Mouse (Mus musculus) heart, embryonic 12.5 days (tissue): ENCODE data around the gene Itga11. TPM values are rescaled to one million over a fixed set of nuclear protein-coding genes. Genes with fewer than 3 reads are reported as not detected.
"Not testable (repeated sequence)": the region's sequence is repeated elsewhere in the genome, so short reads cannot be mapped to it uniquely, and the experiment has no call there.

ENCODE experiments used
- ATAC-seq: fragments of 200-750 bp; cut with Nextera tagmentation; 2 replicates; pipeline ENCODE4 v1.8.0; 2017; ENCODE audit warnings: moderate TSS enrichment, moderate library complexity; ENCODE audit not compliant: insufficient number of reproducible peaks, low FRiP score
- H3K27ac ChIP-seq: fragments of 300-500 bp; sonication (generic); 2 replicates; pipeline ENCODE4 v1.5.1; 2016; ENCODE audit warnings: mild to moderate bottlenecking, moderate library complexity; ENCODE audit not compliant: poor library complexity, severe bottlenecking
- H3K27me3 ChIP-seq: fragments of 300-500 bp; sonication (generic); replicated peaks from 2 replicates; pipeline ENCODE4 v1.6.1; 2016; ENCODE audit warnings: mild to moderate bottlenecking, moderate library complexity
- H3K36me3 ChIP-seq: fragments of 300-500 bp; sonication (generic); 2 replicates; pipeline ENCODE4 v1.6.1; 2016; ENCODE audit warnings: mild to moderate bottlenecking, moderate library complexity
- H3K4me1 ChIP-seq: fragments of 300-500 bp; sonication (generic); replicated peaks from 2 replicates; pipeline ENCODE4 v1.6.1; 2016; ENCODE audit warnings: mild to moderate bottlenecking
- H3K4me2 ChIP-seq: fragments of 300-500 bp; sonication (generic); 2 replicates; pipeline ENCODE4 v1.6.1; 2016; ENCODE audit warnings: mild to moderate bottlenecking, moderate library complexity
- H3K4me3 ChIP-seq: fragments of 300-500 bp; sonication (generic); 2 replicates; pipeline ENCODE4 v1.5.1; 2016; ENCODE audit warnings: mild to moderate bottlenecking
- H3K9ac ChIP-seq: fragments of 300-500 bp; sonication (generic); 2 replicates; pipeline ENCODE4 v1.6.1; 2016; ENCODE audit warnings: mild to moderate bottlenecking, moderate library complexity
- H3K9me3 ChIP-seq: fragments of 300-500 bp; sonication (generic); replicated peaks from 2 replicates; pipeline ENCODE4 v1.6.1; 2016; ENCODE audit warnings: mild to moderate bottlenecking, moderate library complexity
- WGBS: fragments of 180-500 bp; shearing (Covaris S2); methylation state at CpG from one replicate; pipeline ENCODE4 v1.1.7; 2016; 5-methylcytosine and 5-hydroxymethylcytosine counted together
- polyA plus RNA-seq: library from polyadenylated mRNA; unstranded; fragments of >200 nt; fragmentation: Nextera tagmentation; extraction: Ambion mirVana; gene quantifications from 2 replicates; pipeline ENCODE4 v1.2.1, GENCODE M21; 2016

Itga11 gene
- polyA plus RNA-seq, 1 experiment from 2014 or later = 1.00 TPM

GRCm38 (mm10) chr9:62817828-62818614 is 140.4 kb downstream of the Itga11 start:
- no peaks in the 10 kb centered on the region for H3K27me3 ChIP-seq
- H3K4me3 ChIP-seq = no peak overlapping the region
- 0 out of 2 replicates have a peak overlapping the region, but pooled peaks have one; percentile 41 for H3K27ac ChIP-seq
- no peak overlapping the region for H3K4me2 ChIP-seq
- no peak for ATAC-seq
- H3K9ac ChIP-seq = no peak overlapping the region
- WGBS = 53% methylated on average over 4 of the region's 4 CpGs
- H3K9me3 ChIP-seq = no peaks in the 10 kb centered on the region; the same call in 1 of the 2 replicates
- H3K4me1 ChIP-seq = peaks cover 26% of the 10 kb centered on the region
- no peaks in the 10 kb centered on the region for H3K36me3 ChIP-seq

- no peaks in the 10 kb centered on the region for H3K27me3 ChIP-seq
Observed at GRCm38 (mm10) chr9:62819494-62819893, 141.9 kb downstream of the Itga11 start.

GRCm38 (mm10) chr9:62819910-62820309 is 142.3 kb downstream of the Itga11 start:
- not testable (repeated sequence) for H3K27me3 ChIP-seq, H3K9ac ChIP-seq, H3K27ac ChIP-seq, H3K9me3 ChIP-seq, ATAC-seq, H3K4me2 ChIP-seq, H3K36me3 ChIP-seq, H3K4me3 ChIP-seq
- WGBS = 79% methylated on average over 6 of the region's 6 CpGs
- peaks cover 26% of the 10 kb centered on the region for H3K4me1 ChIP-seq

More at GRCm38 (mm10) chr9:62819494-62819893, 141.9 kb downstream of the Itga11 start:
- H3K4me1 ChIP-seq = peaks cover 26% of the 10 kb centered on the region
- H3K4me3 ChIP-seq = no peak overlapping the region
- no peaks in the 10 kb centered on the region; the same call in 1 of the 2 replicates for H3K9me3 ChIP-seq
- H3K36me3 ChIP-seq = no peaks in the 10 kb centered on the region
- H3K27ac ChIP-seq = no peak overlapping the region
- no peak overlapping the region for H3K9ac ChIP-seq
- no peak overlapping the region for H3K4me2 ChIP-seq
- WGBS = 63% methylated on average over 3 of the region's 3 CpGs
- no peak for ATAC-seq

- WGBS = 79% methylated on average over 6 of the region's 6 CpGs
Observed at GRCm38 (mm10) chr9:62820829-62821228, 143.2 kb downstream of the Itga11 start.

GRCm38 (mm10) chr9:62821811-62822210 is 144.2 kb downstream of the Itga11 start:
- ATAC-seq = no peak
- Histone ChIP-seq H3K4me3 (no peak overlapping the region), H3K36me3 (no peaks in the 10 kb centered on the region), H3K9ac (no peak overlapping the region), H3K27me3 (no peaks in the 10 kb centered on the region), H3K27ac (no peak overlapping the region), H3K9me3 (no peaks in the 10 kb centered on the region; the same call in 1 of the 2 replicates), H3K4me1 (peaks cover 33% of the 10 kb centered on the region), H3K4me2 (no peak overlapping the region)
- 90% methylated on average over 7 of the region's 7 CpGs for WGBS

More at GRCm38 (mm10) chr9:62820829-62821228, 143.2 kb downstream of the Itga11 start:
- Histone ChIP-seq H3K27me3 (no peaks in the 10 kb centered on the region), H3K27ac (no peak overlapping the region), H3K4me3 (no peak overlapping the region), H3K9me3 (no peaks in the 10 kb centered on the region; the same call in 1 of the 2 replicates), H3K4me1 (peaks cover 32% of the 10 kb centered on the region), H3K4me2 (no peak overlapping the region), H3K9ac (no peak overlapping the region), H3K36me3 (no peaks in the 10 kb centered on the region)
- ATAC-seq = no peak

GRCm38 (mm10) chr9:62825791-62826393 is 148.3 kb downstream of the Itga11 start:
- 10% methylated on average over 8 of the region's 9 CpGs for WGBS
- Histone ChIP-seq H3K4me3 (no peak overlapping the region), H3K4me2 (peak overlapping the region; percentile 41), H3K27me3 (no peaks in the 10 kb centered on the region), H3K36me3 (no peaks in the 10 kb centered on the region), H3K9me3 (no peaks in the 10 kb centered on the region; the same call in 1 of the 2 replicates), H3K4me1 (peaks cover 22% of the 10 kb centered on the region), H3K9ac (no peak overlapping the region), H3K27ac (no peak overlapping the region; the same call in 1 of the 2 replicates)
- ATAC-seq = 0 out of 2 replicates have a peak, but pooled peaks have one; percentile 42

- no peaks in the 10 kb centered on the region for H3K36me3 ChIP-seq
- H3K4me2 ChIP-seq = peak overlapping the region; percentile 41
- no peak overlapping the region for H3K4me3 ChIP-seq
- H3K4me1 ChIP-seq = peaks cover 22% of the 10 kb centered on the region
- no peaks in the 10 kb centered on the region; the same call in 1 of the 2 replicates for H3K9me3 ChIP-seq
- 7% methylated on average over 7 of the region's 7 CpGs for WGBS
- no peak overlapping the region for H3K27ac ChIP-seq
- no peaks in the 10 kb centered on the region for H3K27me3 ChIP-seq
- no peak for ATAC-seq
- no peak overlapping the region for H3K9ac ChIP-seq
Observed at GRCm38 (mm10) chr9:62826456-62826855, 148.8 kb downstream of the Itga11 start.

GRCm38 (mm10) chr9:62827939-62828652 is 150.5 kb downstream of the Itga11 start:
- H3K27me3 ChIP-seq = no peaks in the 10 kb centered on the region
- H3K4me2 ChIP-seq = peak overlapping the region; percentile 71
- peak; percentile 4; the same call in 1 of the 2 replicates for ATAC-seq
- H3K4me1 ChIP-seq = peaks cover 22% of the 10 kb centered on the region
- peak overlapping the region; percentile 4; the same call in 1 of the 2 replicates for H3K9ac ChIP-seq
- WGBS = 4% methylated on average over 24 of the region's 24 CpGs
- H3K36me3 ChIP-seq = no peaks in the 10 kb centered on the region
- H3K4me3 ChIP-seq = peak overlapping the region; percentile 30
- H3K9me3 ChIP-seq = no peaks in the 10 kb centered on the region
- H3K27ac ChIP-seq = no peak overlapping the region

GRCm38 (mm10) chr9:62828662-62829086 is 151.0 kb downstream of the Itga11 start:
- peak overlapping the region; percentile 30 for H3K4me3 ChIP-seq
- no peak overlapping the region for H3K27ac ChIP-seq
- peaks cover 22% of the 10 kb centered on the region for H3K4me1 ChIP-seq
- no peak overlapping the region for H3K9ac ChIP-seq
- no peaks in the 10 kb centered on the region for H3K9me3 ChIP-seq
- H3K27me3 ChIP-seq = no peaks in the 10 kb centered on the region
- no peaks in the 10 kb centered on the region for H3K36me3 ChIP-seq
- peak; percentile 92 for ATAC-seq
- 0% methylated on average over 23 of the region's 23 CpGs for WGBS
- peak overlapping the region; percentile 71 for H3K4me2 ChIP-seq

- Histone ChIP-seq H3K9ac (no peak overlapping the region), H3K4me3 (no peak overlapping the region), H3K4me2 (no peak overlapping the region), H3K27ac (no peak overlapping the region), H3K27me3 (no peaks in the 10 kb centered on the region), H3K36me3 (no peaks in the 10 kb centered on the region), H3K4me1 (peaks cover 22% of the 10 kb centered on the region), H3K9me3 (no peaks in the 10 kb centered on the region)
- WGBS = 67% methylated on average over 6 of the region's 6 CpGs
- no peak for ATAC-seq
Observed at GRCm38 (mm10) chr9:62829877-62830276, 152.3 kb downstream of the Itga11 start.
